Mouse (Mus musculus) urinary bladder, postnatal 25 days (tissue): ENCODE results near the gene Thsd7b.

Source experiments
- DNase-seq: peaks from one replicate; pipeline ENCODE4 v3.0.0; 2022; ENCODE audit warnings: low spot score

Thsd7b gene

DNA sequence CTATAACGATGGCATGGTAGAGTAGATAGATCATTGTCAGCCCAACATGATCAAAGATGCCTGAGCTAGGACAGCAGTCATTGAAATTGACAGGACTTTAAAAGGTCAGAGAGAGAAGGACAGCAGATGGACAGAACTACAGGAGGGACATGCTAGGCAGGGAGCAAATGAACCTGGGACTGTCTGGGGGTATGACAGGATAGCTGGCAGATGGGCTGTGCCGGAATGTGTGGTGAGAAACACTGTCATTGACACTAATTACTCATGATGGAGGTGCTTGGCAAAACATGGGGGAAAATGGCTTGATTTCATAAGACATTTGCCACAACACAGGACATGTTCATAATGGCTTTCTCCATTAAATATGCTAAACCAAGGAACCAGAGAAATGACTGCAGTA, 253.9 kb downstream of the Thsd7b start:
- no peak for DNase-seq

DNA sequence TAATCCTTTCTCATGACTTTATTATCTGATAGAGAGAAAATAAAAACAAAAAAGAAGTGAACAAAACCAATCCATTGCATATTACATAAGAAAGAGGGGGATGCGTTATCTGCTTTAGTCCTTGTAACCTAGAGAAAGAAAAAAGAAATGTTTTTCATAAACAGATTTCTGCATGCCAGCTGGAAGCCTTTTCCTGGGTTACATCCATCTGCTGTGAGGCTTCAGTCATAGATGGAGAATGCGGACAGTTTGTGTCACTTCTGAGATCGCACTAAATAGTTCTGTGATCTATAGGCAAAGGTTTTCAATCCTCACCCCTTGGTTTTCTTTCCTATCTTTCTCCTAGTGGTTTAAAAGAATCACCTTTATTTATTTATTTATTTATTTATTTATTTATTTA, 259.1 kb downstream of the Thsd7b start:
- DNase-seq: no peak

DNA sequence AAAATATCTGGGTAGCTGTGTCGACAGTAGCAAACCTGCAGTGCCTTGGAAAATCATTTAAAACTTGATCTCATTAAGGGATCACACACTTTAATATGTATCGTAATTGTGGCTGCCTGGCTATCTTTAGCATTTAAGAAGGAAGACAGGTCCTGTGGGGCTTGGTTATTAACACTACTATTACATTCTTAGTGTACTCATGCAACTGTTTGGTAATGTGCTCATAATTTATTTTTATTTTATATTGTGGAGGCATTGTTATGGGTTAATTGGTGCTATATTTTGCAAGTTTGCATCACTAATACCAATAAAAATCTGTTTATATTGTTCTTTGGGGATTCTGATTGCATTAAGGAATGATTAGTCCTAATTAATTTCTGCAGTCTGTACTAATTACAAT, 265.4 kb downstream of the Thsd7b start:
- no peak for DNase-seq

DNA sequence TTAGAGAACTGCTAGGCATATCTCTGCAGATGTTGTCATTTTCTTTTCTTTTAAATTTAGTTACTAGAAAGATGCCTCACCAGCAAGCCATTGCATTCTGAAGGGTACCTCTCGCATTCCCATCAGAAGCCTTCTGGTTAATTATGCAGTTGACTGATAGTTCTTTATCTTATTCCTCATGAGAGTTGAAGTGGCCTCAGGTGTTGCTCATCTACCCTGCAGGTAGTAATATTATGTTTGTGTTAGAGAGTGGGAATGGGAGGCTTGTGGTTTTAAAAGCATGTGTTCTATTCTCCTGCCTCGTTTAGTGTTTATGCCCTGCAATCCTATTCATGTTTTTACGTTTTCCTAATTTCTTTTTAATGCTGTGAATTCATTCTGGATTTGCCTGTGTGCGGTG, 265.9 kb downstream of the Thsd7b start:
- DNase-seq: no peak

DNA sequence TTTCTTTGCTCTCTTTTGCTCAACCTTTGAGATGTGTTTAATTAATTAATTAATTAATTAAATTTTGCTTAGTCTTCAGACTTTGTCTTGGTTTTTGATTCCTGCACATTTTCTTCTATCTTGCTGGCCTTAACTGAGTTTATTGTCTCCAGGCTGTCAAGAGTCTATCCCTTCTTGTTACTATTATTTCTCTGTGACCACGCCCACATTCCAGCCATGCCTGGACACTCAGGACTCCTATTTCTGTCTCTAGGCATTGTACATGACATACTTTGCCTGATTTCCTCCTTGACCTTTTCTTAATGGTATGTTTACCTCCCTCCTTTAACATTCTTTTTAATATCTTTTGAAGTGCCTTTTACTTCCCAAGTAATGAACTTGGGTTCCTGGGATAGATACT, 267.6 kb downstream of the Thsd7b start:
- DNase-seq: no peak

DNA sequence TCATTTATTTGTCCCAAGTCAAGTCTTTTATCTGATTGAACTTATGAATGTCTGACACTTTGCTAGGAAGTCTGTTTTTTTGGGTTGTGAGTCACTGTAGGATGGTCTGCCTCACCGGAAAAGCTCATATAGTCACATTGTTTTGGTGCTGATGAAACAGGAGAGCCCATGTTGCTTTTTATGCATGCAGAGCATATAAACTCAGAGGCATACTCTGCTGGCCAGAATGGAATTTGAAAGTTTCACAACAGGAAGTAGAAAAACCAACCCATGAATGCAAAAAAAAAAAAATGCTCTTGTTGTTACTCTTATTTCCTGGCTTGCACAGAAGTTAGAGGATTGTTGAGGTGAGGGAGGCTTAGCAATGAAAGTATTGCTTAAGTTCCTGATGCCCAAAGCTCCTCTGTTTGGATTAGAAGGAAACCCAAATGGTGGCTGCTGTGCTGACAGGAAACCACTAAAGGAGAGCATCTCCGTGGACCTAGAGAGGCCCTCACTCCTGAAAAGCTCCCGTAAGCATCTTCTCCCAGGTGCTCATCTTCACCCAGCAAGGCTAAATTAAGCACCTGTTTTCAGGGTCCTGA, 269.6 kb downstream of the Thsd7b start:
- no peak for DNase-seq

DNA sequence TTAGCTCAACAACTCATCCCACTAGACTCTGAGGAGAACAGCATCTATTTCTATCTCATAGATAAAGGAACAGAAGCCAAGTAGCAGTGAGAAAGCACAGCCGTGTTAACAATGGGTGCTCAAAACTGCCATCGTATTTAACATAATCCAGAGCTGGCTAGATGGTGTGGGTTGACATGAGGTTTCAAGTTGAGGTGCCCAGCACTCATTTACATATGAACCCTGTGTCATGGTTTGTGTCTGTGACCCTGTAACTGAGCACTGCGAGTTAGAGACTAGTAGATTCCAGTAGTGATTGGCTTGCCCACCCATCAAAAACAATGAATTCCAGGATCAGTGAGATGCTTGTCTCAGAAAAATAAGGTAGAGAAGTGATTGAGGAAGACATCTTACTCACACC, 270.1 kb downstream of the Thsd7b start:
- DNase-seq: no peak

DNA sequence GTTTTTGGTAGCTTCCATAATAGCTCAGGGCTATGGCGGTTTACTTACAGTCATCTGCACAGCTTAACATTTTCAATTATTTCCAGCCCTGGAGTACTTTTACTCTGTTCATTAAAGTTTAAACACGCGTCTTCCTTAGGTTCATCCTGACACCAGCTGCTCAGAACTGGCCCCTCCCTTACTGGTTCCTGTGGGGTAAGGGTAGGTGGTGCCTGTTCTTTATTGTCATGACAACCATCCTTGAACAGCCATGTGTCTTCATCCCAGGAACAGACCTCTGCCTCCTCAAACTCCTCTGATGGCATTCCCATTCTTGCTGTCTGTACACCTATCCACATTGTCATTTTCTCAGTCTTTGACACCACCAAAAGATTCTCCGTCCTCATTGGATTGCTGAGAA, 285.0 kb downstream of the Thsd7b start:
- no peak for DNase-seq

DNA sequence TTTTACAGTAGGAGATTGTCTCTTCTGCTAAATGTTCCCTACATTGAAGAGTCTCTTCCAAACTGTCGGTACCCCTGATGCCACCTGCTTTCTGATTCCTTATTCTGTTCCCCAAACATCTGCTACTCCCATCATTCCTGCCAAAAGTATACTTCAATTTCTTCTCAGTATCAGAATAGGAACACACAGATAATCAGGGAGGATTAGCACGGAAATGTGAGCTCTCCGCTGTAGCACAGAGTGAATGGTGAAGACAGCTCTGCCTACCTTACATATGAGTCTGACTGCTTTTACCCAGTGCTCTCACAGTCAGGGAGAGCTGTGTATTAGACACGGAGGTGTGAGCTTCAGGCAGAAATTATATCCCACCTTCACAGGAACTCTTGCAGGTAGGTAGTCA, 286.0 kb downstream of the Thsd7b start:
- DNase-seq: no peak

DNA sequence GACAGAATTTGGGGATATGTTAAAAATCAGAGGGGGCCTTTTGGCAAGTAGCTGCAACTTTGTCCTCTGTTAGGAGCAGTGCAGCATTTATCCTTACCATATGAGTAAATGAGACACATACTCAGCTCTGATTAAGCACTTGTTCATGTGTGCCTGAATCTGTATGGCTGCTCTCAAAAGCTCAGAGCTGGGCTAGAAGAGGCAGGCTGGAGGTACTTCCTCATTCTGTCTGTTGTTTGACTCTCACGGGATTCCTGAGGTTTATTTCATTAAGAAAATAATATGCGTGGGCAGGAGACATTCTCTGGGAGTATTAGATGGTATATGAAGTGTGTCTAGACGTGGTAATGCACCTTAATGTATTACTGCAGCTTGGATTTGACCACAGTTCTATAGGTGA, 286.7 kb downstream of the Thsd7b start:
- no peak for DNase-seq

DNA sequence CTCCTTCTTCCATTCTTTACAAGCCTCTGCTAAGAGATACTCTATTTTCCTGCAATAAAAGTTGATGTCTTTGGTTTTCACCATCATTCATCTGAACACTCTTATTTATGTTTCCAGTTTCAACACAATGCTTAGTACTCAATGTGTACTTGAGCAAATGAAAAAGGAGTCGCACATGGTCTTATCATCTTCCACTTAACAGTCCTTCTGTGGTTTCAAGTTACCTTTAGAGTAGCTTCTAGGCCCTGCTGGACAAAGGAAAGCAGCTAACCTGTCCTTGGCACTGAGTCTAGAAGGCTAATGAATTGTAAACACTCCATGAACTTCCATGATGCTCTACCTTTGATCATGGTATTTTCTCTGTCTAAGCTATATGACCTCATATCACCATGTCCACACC, 289.6 kb downstream of the Thsd7b start:
- no peak for DNase-seq

DNA sequence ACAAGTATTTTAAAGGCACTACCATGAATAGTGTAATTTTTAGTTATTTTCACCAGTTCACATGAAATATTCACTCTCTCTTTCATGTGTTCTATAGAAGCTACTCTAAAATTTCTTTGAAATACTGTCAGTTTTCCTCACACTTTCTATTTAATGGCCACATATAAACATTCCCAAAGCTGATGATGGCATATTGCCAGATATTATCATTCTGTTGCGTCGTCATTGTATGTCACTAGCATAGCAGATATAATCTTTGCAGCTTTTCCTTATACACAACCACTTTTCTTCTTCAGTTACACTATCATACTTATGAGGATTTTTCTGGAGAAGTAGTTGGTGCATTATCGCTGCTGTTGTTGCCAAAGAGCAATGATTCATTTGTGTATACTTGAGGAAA, 297.4 kb downstream of the Thsd7b start:
- DNase-seq: no peak

DNA sequence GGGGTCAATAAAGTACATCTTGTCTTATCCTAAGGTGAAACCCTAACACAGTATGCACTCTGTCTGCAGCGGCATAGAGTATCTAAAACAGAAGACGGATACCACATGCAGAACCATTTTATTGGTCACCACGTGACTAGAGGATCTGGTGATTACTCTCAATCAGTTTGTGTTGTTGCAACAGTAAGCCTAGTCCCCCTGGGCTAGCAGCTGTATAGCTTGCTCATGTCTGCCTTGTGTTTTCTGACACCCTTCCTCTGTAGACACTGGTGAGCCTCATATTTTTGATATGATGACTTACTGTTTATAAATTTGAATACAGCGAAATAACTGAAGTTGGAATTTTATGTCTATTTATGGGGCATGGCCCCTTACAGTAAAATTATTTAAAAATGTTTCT, 306.9 kb downstream of the Thsd7b start:
- DNase-seq: no peak

DNA sequence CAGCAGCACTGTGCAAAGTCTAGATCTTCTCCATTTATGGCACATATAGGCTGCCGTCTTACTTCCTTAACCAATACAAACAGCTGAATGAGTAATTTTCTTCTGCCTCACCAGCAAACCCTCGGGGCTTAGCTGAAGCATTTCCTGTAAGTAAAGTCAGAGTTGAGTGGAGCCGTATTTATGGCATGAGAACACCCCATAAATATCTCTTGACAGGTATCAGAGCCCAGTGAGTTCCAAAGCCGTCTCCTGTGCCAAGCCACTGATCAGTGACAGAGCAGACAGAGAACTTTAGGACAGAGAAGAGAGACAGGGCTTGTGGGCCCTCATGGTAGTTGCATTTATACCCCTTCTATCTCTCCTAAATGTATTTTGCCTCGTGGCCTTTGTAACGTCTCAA, 313.5 kb downstream of the Thsd7b start:
- no peak for DNase-seq

DNA sequence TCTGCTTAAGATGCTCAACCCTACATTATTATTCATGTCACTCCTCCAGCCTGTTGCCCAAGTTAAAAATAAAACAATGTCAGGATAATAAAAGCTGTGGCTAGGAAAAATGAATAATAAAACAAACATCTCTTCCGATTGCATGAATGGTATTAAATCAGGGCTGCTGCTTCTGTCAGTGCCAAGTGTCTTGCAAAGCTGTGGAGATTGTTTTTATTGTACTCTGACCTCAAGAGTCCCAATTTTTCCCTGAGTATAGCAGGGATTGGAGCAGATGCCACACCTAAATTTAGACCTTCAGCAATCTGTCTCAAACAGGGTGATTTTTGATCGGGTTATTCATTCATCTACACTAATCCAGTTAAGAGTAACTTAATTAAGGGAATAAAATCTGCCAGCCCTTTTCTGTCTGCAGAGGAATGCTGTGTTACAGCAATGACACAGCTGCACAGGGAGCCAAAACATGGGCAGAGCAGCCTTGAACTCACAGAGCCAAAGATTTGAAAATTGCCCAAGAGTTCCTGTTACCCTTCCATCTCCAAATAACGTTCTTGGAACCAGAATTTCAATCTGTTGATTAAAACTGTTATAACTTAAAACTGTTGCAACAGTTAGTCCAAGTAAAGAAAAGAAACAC, 316.4 kb downstream of the Thsd7b start:
- DNase-seq: no peak

DNA sequence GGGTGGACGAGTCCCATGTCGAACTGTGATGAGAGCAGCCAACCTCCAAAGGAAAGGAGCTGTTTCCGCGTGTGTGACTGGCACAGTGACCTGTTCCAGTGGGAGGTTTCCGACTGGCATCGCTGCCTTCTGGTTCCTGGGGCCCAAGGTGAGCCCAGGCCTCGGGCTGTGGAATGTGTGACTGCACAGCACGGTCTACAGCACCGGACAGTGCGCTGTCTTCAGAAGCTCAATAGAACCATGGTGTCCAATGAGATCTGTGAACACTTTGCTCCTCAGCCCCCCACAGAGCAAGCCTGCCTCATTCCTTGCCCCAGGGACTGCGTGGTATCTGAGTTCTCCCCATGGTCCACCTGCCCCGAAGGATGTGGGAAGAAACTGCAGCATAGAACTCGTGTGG, 322.3 kb downstream of the Thsd7b start:
- DNase-seq: no peak

DNA sequence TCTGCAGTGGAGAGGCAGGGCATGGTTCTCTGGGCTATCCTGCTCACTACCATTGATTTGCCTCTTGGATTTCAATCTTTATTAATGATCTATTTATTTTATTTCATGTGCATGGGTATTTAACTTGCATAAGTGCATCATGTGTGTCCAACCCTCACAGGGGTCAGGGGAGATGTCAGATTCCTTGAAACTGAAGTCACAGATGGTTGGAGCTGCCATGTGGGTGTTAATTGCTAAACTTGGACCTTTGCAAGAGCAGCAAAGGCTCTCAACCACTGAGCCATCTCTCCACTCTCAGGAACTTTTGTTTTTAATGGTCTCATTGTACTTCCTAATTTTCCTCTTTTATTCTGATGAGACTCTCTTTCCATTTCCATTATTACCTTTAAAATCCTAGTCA, 327.8 kb downstream of the Thsd7b start:
- no peak for DNase-seq

DNA sequence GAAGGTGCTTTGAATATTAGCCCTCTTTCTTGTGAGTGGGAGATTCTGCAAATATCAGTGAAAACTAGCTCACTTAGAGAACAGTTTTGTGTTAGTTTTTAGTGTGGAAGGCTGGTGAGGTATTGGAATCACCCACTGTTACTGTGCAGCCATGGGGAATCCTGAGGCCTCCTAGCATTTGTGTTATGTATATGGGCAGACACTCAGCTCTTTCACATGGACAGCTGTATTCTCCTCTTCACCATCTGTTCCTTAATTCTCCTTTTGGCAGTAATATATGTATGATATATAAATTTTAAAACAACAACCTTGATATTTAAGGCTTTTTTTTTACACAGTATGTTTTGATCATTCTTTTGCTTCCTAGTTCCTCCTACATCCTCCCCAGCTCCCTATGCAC, 329.2 kb downstream of the Thsd7b start:
- DNase-seq: no peak

DNA sequence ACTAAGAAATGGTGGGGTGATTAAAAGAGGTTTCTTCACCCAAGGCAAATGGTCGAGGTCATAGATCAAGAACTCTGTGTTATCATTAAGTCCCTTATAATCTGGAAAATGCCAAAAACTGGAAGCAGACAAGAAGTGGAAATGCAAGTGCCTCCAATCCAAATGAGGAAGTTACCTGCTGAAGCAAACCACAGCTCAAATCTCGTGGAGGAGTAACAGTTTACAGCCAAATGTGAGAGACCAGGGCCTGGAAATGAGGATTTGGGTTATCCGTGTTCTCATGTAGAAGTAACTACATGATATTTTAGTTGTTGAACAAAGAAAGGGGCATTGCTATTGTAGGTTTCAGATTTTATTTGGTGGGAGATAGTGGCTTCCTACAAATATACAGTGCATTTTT, 335.3 kb downstream of the Thsd7b start:
- DNase-seq: no peak

DNA sequence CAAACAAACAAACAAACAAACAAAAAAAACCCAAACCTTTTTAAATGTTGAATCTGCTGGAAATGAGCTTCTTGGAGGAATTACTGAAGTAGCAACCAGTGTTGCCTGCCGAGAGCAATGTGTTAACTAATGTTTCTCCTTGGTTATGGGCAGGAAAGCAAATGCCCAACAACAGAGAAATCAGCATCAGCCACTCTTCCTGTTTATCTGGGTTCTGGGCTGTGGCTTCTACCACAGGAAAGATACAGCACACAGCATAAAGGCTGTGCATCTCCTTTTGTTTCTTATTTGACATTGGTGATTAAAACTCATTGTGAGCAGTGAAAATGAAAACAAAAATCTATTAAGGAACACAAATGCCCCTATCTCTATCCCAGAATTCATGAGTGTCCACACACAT, 343.0 kb downstream of the Thsd7b start:
- no peak for DNase-seq

DNA sequence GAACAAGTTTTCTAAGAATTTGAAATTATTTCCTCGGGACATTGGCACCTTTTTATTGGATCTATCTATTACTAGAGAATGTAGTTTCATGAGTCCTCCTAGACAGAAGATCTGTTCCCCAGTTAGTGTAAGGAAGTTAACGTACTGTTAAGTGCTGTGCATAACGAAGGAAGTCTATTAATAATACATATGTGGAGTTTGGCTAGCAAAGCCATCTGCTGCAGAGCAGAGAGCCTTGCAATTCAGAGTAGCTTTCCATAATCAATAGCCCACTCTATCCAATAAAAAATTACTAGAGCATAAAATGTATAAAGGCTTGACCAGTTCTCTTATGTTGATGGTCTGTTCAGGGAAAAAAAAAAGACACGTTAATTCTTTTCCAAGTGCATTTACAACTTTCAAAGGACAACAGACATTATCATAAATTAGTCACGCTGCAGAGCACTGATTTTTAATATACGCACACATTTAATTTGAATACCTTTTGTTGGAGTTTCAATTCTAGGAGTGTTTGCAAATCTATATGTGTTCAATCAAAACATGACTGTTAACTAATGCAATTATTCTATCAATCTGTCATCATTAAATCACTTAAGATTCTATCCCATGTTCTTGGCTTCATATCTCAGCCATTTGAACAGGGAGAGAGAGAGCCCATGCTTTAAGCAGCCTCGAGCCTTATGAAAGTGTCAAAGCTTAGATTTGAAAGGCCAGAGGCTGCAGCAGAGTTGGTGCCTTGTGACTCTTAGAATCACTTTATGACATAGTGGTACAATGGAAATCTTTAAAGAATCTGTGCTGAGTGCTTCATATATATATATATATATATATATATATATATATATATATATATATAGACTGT, 346.6 kb downstream of the Thsd7b start:
- no peak for DNase-seq

DNA sequence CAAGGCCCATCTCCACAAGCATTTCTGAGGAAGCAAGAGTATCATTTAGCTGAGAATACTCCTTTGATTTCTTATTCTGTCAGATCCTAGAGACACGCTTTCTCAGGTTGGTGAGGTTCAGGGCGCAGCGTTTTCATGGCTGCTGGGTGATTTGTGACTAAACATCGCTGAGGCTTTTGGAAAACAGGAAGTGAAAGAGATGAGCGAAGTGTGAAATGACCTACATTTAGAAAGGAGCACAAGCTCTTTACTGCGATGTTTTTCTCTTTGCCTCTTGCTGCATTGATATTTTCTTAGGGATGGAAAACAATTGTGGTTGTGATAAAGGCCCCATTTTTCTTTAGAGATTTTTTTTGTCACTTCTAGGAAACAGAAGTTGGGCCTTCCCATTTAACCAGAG, 351.4 kb downstream of the Thsd7b start:
- no peak for DNase-seq

DNA sequence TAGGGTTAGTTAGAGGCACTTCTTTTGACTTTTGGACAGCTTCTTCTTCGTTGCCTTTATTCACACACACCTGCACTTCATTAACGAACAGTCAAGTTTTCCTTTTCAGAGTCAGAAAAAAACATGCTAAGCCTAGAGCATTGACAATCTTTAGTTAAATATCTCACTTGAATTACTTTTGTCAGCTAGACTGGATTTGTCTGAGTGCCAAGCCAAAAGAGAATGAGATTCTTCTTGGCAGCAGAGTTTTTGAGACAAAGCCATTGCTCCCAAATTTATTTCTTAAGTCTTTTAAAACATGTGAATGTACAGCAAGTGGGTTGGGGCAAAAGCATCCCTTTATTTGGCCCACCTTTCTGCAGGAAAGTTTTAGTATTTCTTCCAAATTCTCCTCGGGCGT, 362.0 kb downstream of the Thsd7b start:
- DNase-seq: no peak
